Comparison of ENCODE assay signal across 16 mouse cellular contexts in the genomic region with DNA sequence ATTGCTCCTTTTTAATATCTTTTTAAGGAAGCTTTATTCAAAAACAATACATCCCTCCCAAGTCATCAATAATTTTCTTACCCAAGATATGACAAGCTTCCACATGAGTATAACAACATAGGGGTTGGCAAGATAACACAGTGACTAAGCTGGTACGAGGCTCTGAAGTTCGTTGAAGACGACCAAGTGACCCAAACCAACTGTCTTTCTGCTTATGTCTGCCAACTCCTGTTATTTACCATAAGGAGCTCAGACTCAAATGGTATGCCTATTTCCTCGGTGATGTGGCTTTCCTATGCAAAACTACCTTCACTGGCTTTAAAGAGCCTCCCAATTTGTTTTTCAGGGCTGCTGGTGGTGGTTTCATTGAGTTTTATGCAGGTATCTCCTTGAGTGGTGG. TPM values are rescaled to one million over a fixed set of nuclear protein-coding genes. Genes with fewer than 3 reads are reported as not detected.
DNase-seq lines count a peak whose midpoint lies in the region; ATAC-seq lines count a peak whose summit lies in the region.
"Had no signal": no experiment of that assay in that cellular context is flagged by ENCODE, and none has a peak within 500 bp of the region (broad histone marks: within the 10 kb centered on the region; RNA-seq: fewer than 3 reads in every experiment).

A gene (minus strand): TSS at position 215 of the 400 bp plus-strand sequence.

- H3K9me3 ChIP-seq in liver, embryonic 12.5 days (replicated peaks): no peaks in the 10 kb centered on the region
- H3K9me3 ChIP-seq in heart, embryonic 11.5 days (replicated peaks; ENCODE audit: control insufficient read depth, low read length): no peaks in the 10 kb centered on the region
- H3K9me3 ChIP-seq: hindbrain, embryonic 10.5 days; limb, embryonic 13.5 days; midbrain, embryonic 13.5 days had no signal

- no peaks in the 10 kb centered on the region for H3K27me3 ChIP-seq in liver, embryonic 12.5 days (replicated peaks)
- H3K27me3 ChIP-seq in heart, embryonic 11.5 days (ENCODE audit: control insufficient read depth, insufficient read depth, low read length): no peaks in the 10 kb centered on the region
- H3K27me3 ChIP-seq: limb, embryonic 13.5 days; midbrain, embryonic 13.5 days had no signal

- H3K4me1 ChIP-seq in liver, embryonic 12.5 days: no peaks in the 10 kb centered on the region
- H3K4me1 ChIP-seq in brown adipose tissue, adult 24 weeks (ENCODE audit: control insufficient read depth, insufficient read depth, insufficient read length, low read length): no peaks in the 10 kb centered on the region
- H3K4me1 ChIP-seq in heart, embryonic 11.5 days (ENCODE audit: control insufficient read depth, insufficient read depth, low read length): no peaks in the 10 kb centered on the region
- H3K4me1 ChIP-seq: hindbrain, embryonic 10.5 days; limb, embryonic 13.5 days; midbrain, embryonic 13.5 days had no signal

- peak within 1 kb of the TSS; percentile 25; the same call in 1 of the 2 replicates for H3K4me3 ChIP-seq in liver, embryonic 12.5 days
- peak within 1 kb of the TSS; percentile 47 for H3K4me3 ChIP-seq in brown adipose tissue, adult 24 weeks (ENCODE audit: insufficient read depth, low read depth, low read length)
- H3K4me3 ChIP-seq in macrophage (ENCODE audit: inconsistent target): peak within 1 kb of the TSS; percentile 83
- no peak within 1 kb of the TSS for H3K4me3 ChIP-seq in heart, embryonic 11.5 days (ENCODE audit: low read depth, low read length)
- H3K4me3 ChIP-seq: hindbrain, embryonic 10.5 days; limb, embryonic 13.5 days; midbrain, embryonic 13.5 days had no signal

- H3K27ac ChIP-seq in liver, embryonic 12.5 days: no peak within 1 kb of the TSS
- peak within 1 kb of the TSS; percentile 65 for H3K27ac ChIP-seq in brown adipose tissue, adult 24 weeks (replicated peaks; ENCODE audit: low read depth, low read length)
- H3K27ac ChIP-seq in macrophage: peak within 1 kb of the TSS; percentile 97
- H3K27ac ChIP-seq in heart, embryonic 11.5 days (ENCODE audit: low read depth, low read length): no peak within 1 kb of the TSS
- H3K27ac ChIP-seq: hindbrain, embryonic 10.5 days; limb, embryonic 13.5 days; midbrain, embryonic 13.5 days had no signal

- no peak within 1 kb of the TSS for H3K4me2 ChIP-seq in liver, embryonic 12.5 days
- no peak within 1 kb of the TSS for H3K4me2 ChIP-seq in heart, embryonic 11.5 days
- H3K4me2 ChIP-seq: limb, embryonic 13.5 days; midbrain, embryonic 13.5 days had no signal

- no peaks in the 10 kb centered on the region for H3K36me3 ChIP-seq in liver, embryonic 12.5 days
- H3K36me3 ChIP-seq in macrophage (ENCODE audit: inconsistent target): no peaks in the 10 kb centered on the region; the same call in 1 of the 2 replicates
- no peaks in the 10 kb centered on the region for H3K36me3 ChIP-seq in heart, embryonic 11.5 days (ENCODE audit: control insufficient read depth, insufficient read depth, low read length)
- H3K36me3 ChIP-seq: hindbrain, embryonic 10.5 days; limb, embryonic 13.5 days; midbrain, embryonic 13.5 days had no signal

- ATAC-seq in liver, embryonic 12.5 days: 0 out of 2 replicates have a peak, but pooled peaks have one; percentile 49
- no peak for ATAC-seq in heart, embryonic 11.5 days (replicated peaks; ENCODE audit: insufficient number of reproducible peaks, low FRiP score, low TSS enrichment)
- ATAC-seq: forebrain, embryonic 14.5 days; midbrain, embryonic 13.5 days had no signal

- DNase-seq in liver: no peak
- peak; percentile 67 for DNase-seq in CD4-positive helper T cell, adult 2 months (ENCODE audit: low read depth, low spot score)
- DNase-seq in kidney, adult 8-10 months: no peak
- no peak for DNase-seq in cerebellum, postnatal 10 days
- DNase-seq: gastrocnemius, postnatal 36 days; kidney, adult 11 months; layer of hippocampus, adult 9-11 months; right cerebral cortex, postnatal 25 days had no signal

- H3K79me2 ChIP-seq in macrophage (ENCODE audit: inconsistent target): peaks cover 46% of the 10 kb centered on the region

- WGBS in liver, embryonic 12.5 days (ENCODE audit: insufficient replicate concordance): 28% methylated on average over 4 of the region's 4 CpGs
- WGBS in macrophage (ENCODE audit: missing documents): 0% methylated on average over 3 of the region's 4 CpGs
- 69% methylated on average over 4 of the region's 4 CpGs for WGBS in heart, embryonic 11.5 days (ENCODE audit: insufficient replicate concordance)

- H3K9ac ChIP-seq in liver, embryonic 12.5 days: no peak within 1 kb of the TSS
- H3K9ac ChIP-seq in heart, embryonic 11.5 days (ENCODE audit: low read depth, low read length): no peak within 1 kb of the TSS
- H3K9ac ChIP-seq: limb, embryonic 13.5 days; midbrain, embryonic 13.5 days had no signal

RNA-seq across cellular contexts. Expression of the gene that starts here (rescaled TPM):
- polyA plus RNA-seq in liver, embryonic 12.5 days (2016; fragmentation: Nextera tagmentation; extraction: Ambion mirVana): 5.8 and 6.0 TPM in 2 replicates
- 4.7 and 6.1 TPM in 2 replicates for polyA plus RNA-seq in brown adipose tissue, adult 24 weeks (2012; ENCODE audit: insufficient read depth, insufficient read length, missing spikeins)
- total RNA-seq in macrophage (2018; cell fraction: chromatin; rRNA removed): 1,000 to 10,000 TPM in 25 of 26 experiments, 100 to 1,000 TPM in 1; 921 to 3,220 (median 1,884) TPM
- 100 to 1,000 TPM; 188 to 418 (median 295) TPM for total RNA-seq in macrophage (2018; cell fraction: cytosol; rRNA removed)
- total RNA-seq in macrophage (2018; cell fraction: nucleus; rRNA removed): 1,000 to 10,000 TPM in 25 of 26 experiments, 100 to 1,000 TPM in 1; 684 to 2,114 (median 1,348) TPM
- 131 to 243 TPM (median 195 TPM) in 3 replicates for polyA plus RNA-seq in macrophage (2018)
- 1.1 and 1.2 TPM in 2 replicates for polyA plus RNA-seq in heart, embryonic 11.5 days (2014; fragmentation: Nextera tagmentation; extraction: Ambion mirVana)

Comparison
In these comparisons a context has a peak if more than half of its experiments do, and no peak if none do; other contexts are left out.
1. RNA of the gene that starts here (polyA plus RNA-seq): 131 to 243 TPM in macrophage; 4.7 to 6.1 TPM in brown adipose tissue, adult 24 weeks, 5.8 to 6.0 TPM in liver, embryonic 12.5 days and 1.1 to 1.2 TPM in heart, embryonic 11.5 days; every median in the first group is over 10 times any median in the second.
2. H3K27ac ChIP-seq: peak in brown adipose tissue, adult 24 weeks (single experiment) and macrophage (single experiment); none in liver, embryonic 12.5 days (single experiment) and heart, embryonic 11.5 days (single experiment).